Mouse (Mus musculus) lung, embryonic 14.5 days (tissue): ENCODE data around the gene Dus2. TPM values are rescaled to one million over a fixed set of nuclear protein-coding genes. Genes with fewer than 3 reads are reported as not detected.
"Not testable (repeated sequence)": the region's sequence is repeated elsewhere in the genome, so short reads cannot be mapped to it uniquely, and the experiment has no call there.

Experiments
- ATAC-seq: fragments of 200-750 bp; cut with Nextera tagmentation; 2 replicates; pipeline ENCODE4 v1.8.0; 2017; ENCODE audit warnings: mild to moderate bottlenecking, moderate TSS enrichment, moderate library complexity; ENCODE audit not compliant: insufficient read depth
- DNase-seq: peaks from one replicate; pipeline ENCODE4 v3.0.0-alpha.2; 2015
- H3K27ac ChIP-seq: fragments of 300-500 bp; sonication (generic); 2 replicates; pipeline ENCODE4 v1.5.1; 2014; ENCODE audit warnings: low read depth, mild to moderate bottlenecking, moderate library complexity
- H3K27me3 ChIP-seq: fragments of 300-500 bp; sonication (generic); 2 replicates; pipeline ENCODE4 v1.6.1; 2014; ENCODE audit warnings: low read length, control low read depth; ENCODE audit not compliant: insufficient read depth
- H3K36me3 ChIP-seq: fragments of 300-500 bp; sonication (generic); 2 replicates; pipeline ENCODE4 v1.6.1; 2014; ENCODE audit warnings: control low read depth; ENCODE audit not compliant: insufficient read depth
- H3K4me1 ChIP-seq: fragments of 300-500 bp; sonication (generic); 2 replicates; pipeline ENCODE4 v1.6.1; 2014; ENCODE audit warnings: antibody characterized with exemption, control low read depth; ENCODE audit not compliant: insufficient read depth
- H3K4me2 ChIP-seq: fragments of 300-500 bp; sonication (generic); 2 replicates; pipeline ENCODE4 v1.6.1; 2014; ENCODE audit warnings: mild to moderate bottlenecking
- H3K4me3 ChIP-seq: fragments of 300-500 bp; sonication (generic); 2 replicates; pipeline ENCODE4 v1.5.1; 2014; ENCODE audit warnings: low read depth, low read length
- H3K9ac ChIP-seq: fragments of 300-500 bp; sonication (generic); 2 replicates; pipeline ENCODE4 v1.6.1; 2014
- H3K9me3 ChIP-seq: fragments of 300-500 bp; sonication (generic); 2 replicates; pipeline ENCODE4 v1.6.1; 2016; ENCODE audit warnings: low read depth, low read length, control low read depth
- CTCF ChIP-seq: IDR thresholded peaks from 2 replicates; pipeline ENCODE4 v1.5.1; 2016; ENCODE audit warnings: antibody characterized with exemption, low read depth
- WGBS: fragments of 180-500 bp; shearing (Covaris S2); extraction: QIAGEN DNeasy Blood & Tissue Kit; methylation state at CpG from one replicate; pipeline ENCODE4 v1.1.7; 2014; 5-methylcytosine and 5-hydroxymethylcytosine counted together
- polyA plus RNA-seq: library from polyadenylated mRNA; unstranded; fragments of >200 nt; fragmentation: Nextera tagmentation; extraction: Ambion mirVana; gene quantifications from 2 replicates; pipeline ENCODE4 v1.2.1, GENCODE M21; 2014

Dus2 gene
- polyA plus RNA-seq, 1 experiment from 2014 or later: 20.3 TPM

DNA sequence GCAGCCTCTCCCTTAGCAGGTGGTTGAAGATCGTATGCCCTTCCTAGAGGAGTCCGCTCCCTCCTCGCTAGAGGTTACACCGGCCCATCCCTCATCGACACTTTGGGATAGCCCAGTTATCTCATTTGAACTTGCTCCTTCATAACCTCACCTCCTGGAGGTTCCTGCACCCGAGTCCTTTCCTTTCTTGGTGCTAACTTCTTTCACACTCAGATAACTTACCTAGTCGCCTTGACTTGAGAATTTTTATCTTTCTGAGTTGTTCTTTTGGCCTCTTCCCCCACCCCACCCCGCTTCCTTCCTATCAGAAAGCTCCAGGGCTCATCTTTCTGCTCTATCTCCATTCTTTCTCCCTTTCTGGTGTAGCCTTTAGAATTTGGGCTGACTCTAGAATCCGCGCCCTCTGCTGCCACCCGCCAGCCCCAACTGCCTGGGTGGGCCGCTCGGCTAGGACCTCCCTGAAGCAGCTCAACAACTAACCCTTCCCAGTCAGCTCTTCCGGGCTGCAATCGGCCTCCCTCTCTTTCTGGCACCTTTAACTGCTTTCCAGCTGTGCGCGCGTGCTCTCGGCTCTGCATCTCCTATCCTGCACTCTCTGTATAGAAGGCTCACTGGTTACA, 24.3 kb upstream of the Dus2 start:
- 5% methylated on average over 19 of the region's 19 CpGs for WGBS
- ATAC-seq (peak; percentile 71), DNase-seq (peak; percentile 87)
- Histone ChIP-seq H3K4me3 (peak overlapping the region; percentile 80), H3K4me2 (peak overlapping the region; percentile 78), H3K36me3 (0 out of 2 replicates have a peak, but pooled peaks cover 4% of the 10 kb centered on the region), H3K27me3 (no peaks in the 10 kb centered on the region), H3K9ac (peak overlapping the region; percentile 16; the same call in 1 of the 2 replicates), H3K4me1 (peaks cover 9% of the 10 kb centered on the region; the same call in 1 of the 2 replicates), H3K27ac (peak overlapping the region; percentile 77), H3K9me3 (no peaks in the 10 kb centered on the region)
- TF ChIP-seq CTCF: no peak

DNA sequence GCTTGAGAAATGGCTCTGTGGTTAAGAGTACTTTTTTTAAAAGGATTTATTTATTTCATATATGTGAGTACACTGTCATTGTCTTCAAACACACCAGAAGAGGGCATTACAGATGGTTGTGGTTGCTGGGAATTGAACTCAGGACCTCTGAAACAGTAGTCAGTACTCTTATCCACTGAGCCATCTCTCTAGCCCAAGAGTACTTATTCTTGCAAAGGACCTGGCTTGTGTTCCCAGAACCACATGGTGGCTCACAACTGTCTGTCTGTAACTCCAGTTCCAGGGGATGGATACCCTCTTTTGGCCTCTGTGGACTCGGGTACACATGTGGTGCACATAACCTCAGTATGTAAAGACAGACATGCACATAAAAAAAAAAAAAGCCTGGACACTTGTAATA, 21.8 kb upstream of the Dus2 start:
- WGBS: 70% methylated on average over 1 of the region's 1 CpGs
- ATAC-seq: no peak
- Histone ChIP-seq H3K9me3 (no peaks in the 10 kb centered on the region), H3K27me3 (no peaks in the 10 kb centered on the region), H3K4me3 (no peak overlapping the region), H3K36me3 (no peaks in the 10 kb centered on the region), H3K27ac (no peak overlapping the region), H3K4me1 (peaks cover 8% of the 10 kb centered on the region; the same call in 1 of the 2 replicates), H3K9ac (no peak overlapping the region), H3K4me2 (no peak overlapping the region)
- TF ChIP-seq CTCF: no peak
- DNase-seq: no peak

DNA sequence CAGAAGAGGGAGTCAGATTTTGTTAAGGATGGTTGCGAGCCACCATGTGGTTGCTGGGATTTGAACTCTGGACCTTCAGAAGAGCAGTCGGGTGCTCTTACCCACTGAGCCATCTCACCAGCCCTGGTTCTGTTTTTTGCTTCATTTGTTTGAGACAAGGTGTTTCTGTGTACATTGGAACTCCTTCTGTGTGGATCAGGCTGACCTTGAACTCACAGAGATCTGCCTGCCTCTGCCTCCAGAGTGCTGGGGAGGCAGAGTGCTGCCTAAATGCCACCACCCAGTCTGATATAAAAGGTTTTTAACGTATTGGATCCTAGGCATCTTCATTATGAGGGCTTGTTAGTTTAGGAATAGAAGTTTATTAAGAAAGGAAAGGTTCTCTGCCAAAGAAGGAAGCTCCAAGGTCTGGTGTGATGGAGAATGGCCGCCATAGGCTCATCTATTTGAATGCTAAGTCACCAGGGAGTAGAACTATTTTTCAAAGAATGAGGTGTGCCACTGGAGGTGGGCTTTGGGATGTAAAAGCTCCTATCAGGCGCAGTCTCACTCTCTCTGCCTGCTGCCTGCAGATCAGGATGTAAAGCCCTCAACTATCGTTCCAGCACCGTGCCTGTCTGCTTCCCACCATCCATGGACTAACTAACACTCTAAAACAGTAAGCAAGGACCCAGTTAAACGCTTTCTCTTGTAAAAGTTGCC, 20.0 kb upstream of the Dus2 start:
- Histone ChIP-seq H3K27ac (no peak overlapping the region), H3K36me3 (no peaks in the 10 kb centered on the region), H3K9ac (no peak overlapping the region), H3K4me1 (peaks cover 6% of the 10 kb centered on the region; the same call in 1 of the 2 replicates), H3K9me3 (no peaks in the 10 kb centered on the region), H3K4me2 (no peak overlapping the region), H3K4me3 (no peak overlapping the region), H3K27me3 (no peaks in the 10 kb centered on the region)
- DNase-seq: no peak
- ATAC-seq: no peak
- WGBS: 74% methylated on average over 8 of the region's 8 CpGs
- no peak for TF ChIP-seq CTCF

DNA sequence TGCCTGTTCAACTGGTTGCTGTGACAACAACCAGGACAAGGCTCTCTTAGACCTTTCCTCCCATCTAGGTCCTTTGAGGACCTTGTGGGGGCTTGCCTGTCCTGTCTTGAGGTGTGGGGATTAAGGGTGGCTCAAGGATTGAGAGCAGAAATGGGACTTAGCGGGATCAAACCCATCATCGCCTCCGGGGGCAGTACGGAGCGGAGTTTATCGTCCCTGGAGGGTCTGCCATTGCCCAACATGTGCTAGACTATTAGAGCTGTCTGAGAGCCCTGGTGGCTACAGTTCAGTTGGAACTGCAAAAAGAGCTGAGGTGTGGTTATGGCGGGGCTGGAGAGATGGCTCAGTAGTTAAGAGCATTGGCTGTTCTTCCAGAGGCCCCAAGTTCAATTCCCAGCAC, 15.8 kb upstream of the Dus2 start:
- H3K9ac ChIP-seq: no peak overlapping the region
- WGBS: 62% methylated on average over 7 of the region's 7 CpGs
- TF ChIP-seq CTCF: no peak
- no peaks in the 10 kb centered on the region for H3K27me3 ChIP-seq
- ATAC-seq (no peak), DNase-seq (no peak)
- no peaks in the 10 kb centered on the region for H3K9me3 ChIP-seq
- no peak overlapping the region for H3K4me2 ChIP-seq
- H3K27ac ChIP-seq: no peak overlapping the region
- no peaks in the 10 kb centered on the region for H3K4me1 ChIP-seq
- H3K36me3 ChIP-seq: no peaks in the 10 kb centered on the region
- no peak overlapping the region for H3K4me3 ChIP-seq

- no peak for TF ChIP-seq CTCF
- no peak within 1 kb of the TSS for H3K27ac ChIP-seq
- H3K9me3 ChIP-seq: no peaks in the 10 kb centered on the region
- H3K9ac ChIP-seq: no peak within 1 kb of the TSS
- DNase-seq (no peak), ATAC-seq (no peak)
- no peaks in the 10 kb centered on the region for H3K36me3 ChIP-seq
- no peaks in the 10 kb centered on the region for H3K4me1 ChIP-seq
- no peak within 1 kb of the TSS for H3K4me3 ChIP-seq
- H3K27me3 ChIP-seq: no peaks in the 10 kb centered on the region
- H3K4me2 ChIP-seq: no peak within 1 kb of the TSS
- WGBS: 91% methylated on average over 15 of the region's 15 CpGs
Observed at GRCm38 (mm10) chr8:105979325-105979724, 11.8 kb upstream of the Dus2 start, which contains the start of gene Dpep3. Gene Dpep3, minus strand, starts transcription at chr8:105979429.

DNA sequence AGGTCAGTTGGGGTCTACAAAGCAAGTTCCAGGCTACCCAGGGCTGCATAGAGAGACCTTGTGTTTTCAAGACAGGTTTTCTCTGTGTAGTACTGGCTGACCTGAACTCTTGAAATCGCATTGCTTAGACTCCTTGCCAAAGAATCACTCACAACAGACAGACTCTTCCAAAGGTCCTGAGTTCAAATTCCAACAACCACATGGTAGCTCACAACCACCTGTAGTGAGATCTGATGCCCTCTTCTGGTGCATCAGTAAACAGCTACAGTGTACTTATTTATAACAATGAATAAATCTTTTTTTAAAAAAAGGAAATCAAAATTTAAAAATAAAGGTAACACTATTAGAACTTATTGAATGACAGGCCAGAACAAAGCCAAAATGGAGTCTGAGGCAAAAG, 10.0 kb upstream of the Dus2 start:
- no peak overlapping the region for H3K4me2 ChIP-seq
- no peaks in the 10 kb centered on the region for H3K36me3 ChIP-seq
- ATAC-seq: no peak
- DNase-seq: no peak
- no peak overlapping the region for H3K4me3 ChIP-seq
- H3K9me3 ChIP-seq: no peaks in the 10 kb centered on the region
- H3K27ac ChIP-seq: no peak overlapping the region
- H3K4me1 ChIP-seq: no peaks in the 10 kb centered on the region
- no peak overlapping the region for H3K9ac ChIP-seq
- WGBS: 88% methylated on average over 1 of the region's 1 CpGs
- no peak for TF ChIP-seq CTCF
- H3K27me3 ChIP-seq: no peaks in the 10 kb centered on the region

DNA sequence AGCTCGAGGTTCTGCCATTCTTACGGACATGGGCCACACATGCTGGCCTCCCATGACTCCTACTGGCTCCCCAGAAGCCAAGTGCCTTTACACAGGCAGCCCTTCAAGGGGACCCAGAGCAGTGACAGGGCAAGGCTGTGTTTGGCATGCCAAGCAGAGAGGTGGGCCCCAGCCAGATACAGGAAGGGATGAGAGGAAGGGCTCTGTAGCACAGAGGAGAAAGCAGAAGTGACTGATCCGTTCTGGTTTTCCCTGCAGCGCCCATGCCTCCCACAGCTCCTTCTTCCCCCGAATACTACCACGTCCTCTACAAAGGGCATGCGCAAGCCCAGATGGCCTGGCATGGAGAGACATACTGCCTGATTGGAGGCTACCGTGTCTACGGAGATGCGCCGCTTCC, 7.7 kb upstream of the Dus2 start:
- not testable (repeated sequence) for H3K9ac ChIP-seq, ATAC-seq, DNase-seq, H3K36me3 ChIP-seq, H3K4me1 ChIP-seq, H3K27ac ChIP-seq, H3K4me2 ChIP-seq, H3K4me3 ChIP-seq, H3K27me3 ChIP-seq, H3K9me3 ChIP-seq
- 77% methylated on average over 11 of the region's 11 CpGs for WGBS
